Mouse (Mus musculus) left cerebral cortex, adult 8-10 months (tissue): ENCODE results near the gene Cd2ap. TPM values are rescaled to one million over a fixed set of nuclear protein-coding genes. Genes with fewer than 3 reads are reported as not detected.

ENCODE experiments used
- DNase-seq, 2 experiments: peaks; one replicate each; pipeline ENCODE4 v3.0.0; 2022; ENCODE audit warnings: low spot score in 2 of 2
- total RNA-seq, 4 experiments: library from RNA; stranded (reverse); gene quantifications; 2 replicates each; pipeline ENCODE4 v1.2.4; 2022

The Cd2ap gene
- total RNA-seq, 4 experiments from 2014 or later, result 22.4 to 25.2 (median 22.9) TPM

DNA sequence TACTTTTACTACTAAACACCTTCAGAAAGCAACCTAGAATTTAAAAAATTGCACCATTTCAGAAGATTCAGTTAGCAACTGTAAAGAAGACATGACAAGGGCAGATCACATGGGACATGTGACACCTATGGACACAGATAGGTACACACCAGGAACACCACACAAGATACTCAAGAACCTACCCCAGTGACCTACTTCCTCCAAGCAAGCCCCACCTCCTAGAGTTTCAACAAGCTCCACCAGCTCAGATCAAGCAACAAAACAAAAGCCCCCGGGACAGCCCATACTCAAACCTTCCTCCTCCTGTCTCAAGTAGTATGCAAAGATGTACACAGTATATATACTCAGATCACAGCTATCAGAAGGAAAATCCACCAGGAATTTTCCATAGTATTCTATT is 16.1 kb downstream of the Cd2ap start:
- DNase-seq, result no peak

DNA sequence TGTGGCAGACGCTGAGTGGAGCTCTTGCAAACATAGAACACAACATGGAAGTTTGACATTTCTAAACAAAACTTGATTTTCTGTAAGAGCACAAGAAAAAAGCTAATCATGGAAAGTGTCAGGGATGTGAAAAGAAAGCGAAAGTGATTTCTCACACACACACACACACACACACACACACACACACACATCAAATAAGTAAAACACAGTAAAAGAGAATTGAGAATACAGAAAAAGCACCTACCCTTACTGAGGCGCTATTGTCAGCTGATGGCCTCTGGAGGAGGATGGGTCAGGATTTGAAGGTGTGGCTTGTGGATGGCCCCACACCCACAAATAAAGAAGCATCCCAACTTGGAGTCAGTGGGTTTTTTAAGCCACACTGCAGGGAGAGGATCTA is 19.0 kb downstream of the Cd2ap start:
- no peak for DNase-seq

DNA sequence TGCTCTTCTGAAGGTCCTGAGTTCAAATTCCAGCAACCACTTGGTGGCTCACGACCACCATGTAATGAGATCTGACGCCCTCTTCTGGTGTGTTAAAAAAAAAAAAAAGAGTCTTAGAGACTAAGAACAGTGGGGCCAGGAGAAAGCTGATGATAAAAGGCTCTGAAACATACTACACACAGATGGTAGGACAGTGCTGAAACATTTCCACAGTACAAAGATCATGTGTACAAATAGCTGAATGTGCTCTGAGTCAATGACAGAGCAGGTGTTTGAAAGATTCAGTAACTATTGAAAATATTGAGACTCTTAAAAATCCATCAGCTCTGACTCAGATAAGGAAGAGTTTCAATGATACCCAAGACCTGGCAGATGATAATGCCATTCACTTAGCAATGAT is 29.4 kb downstream of the Cd2ap start:
- DNase-seq, result no peak

DNA sequence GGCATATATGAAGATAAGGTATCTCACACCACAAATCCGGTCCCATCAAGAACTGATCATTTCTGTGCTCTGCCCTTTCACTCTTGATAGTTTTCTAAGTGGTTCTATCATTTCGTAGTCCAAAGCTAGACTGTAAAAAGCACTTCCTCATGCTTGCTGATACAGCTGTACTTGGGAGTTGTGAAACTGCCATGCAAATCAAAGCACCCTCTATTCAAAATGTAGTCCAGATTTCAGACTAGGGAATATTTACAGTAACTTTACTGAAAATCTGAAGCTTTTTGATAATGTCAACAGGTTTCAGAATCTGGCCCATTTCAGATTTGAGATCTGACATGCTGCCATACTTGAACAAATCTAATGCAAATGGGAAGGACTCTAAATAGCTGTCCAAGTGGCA is 39.3 kb downstream of the Cd2ap start:
- no peak for DNase-seq

DNA sequence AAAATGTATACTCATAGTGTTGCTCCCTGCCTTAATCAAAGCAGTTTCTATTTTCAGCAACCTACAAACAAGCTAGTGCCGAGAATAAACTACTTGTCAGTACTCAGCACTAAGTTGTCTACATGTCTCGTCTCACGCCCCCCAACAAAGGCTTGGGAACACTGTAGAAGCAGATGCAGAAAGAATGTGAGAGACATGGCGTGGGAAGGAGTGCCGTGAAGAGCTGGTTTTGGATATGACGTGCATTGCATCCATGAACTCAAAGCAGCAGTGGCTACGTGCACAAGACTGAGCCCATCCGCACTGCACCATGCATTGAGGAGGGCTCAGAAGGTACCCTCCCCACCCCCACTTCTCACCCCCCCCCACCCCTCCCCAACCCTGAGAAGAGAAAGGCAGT is 53.7 kb downstream of the Cd2ap start:
- DNase-seq, result peak in 1 of 2 experiments; percentile 50

DNA sequence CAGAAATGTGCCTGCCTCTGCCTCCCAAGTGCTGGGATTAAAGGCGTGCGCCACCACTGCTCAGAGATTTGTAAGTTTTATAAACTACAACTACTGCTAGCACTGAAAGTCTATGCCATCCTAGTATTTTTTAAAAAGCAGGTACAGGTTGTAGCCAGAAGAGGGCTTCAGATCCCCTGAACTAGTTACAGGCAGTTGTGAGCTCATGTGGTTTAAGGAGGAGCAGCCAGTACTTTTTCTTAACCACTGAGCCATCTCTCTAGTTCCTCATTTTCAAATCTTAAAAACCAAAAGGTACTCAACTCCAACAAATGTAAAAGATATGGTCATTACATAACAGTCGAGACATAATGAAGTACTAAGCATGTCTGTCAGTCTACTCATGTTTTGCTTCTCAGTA is 61.1 kb downstream of the Cd2ap start:
- no peak for DNase-seq

DNA sequence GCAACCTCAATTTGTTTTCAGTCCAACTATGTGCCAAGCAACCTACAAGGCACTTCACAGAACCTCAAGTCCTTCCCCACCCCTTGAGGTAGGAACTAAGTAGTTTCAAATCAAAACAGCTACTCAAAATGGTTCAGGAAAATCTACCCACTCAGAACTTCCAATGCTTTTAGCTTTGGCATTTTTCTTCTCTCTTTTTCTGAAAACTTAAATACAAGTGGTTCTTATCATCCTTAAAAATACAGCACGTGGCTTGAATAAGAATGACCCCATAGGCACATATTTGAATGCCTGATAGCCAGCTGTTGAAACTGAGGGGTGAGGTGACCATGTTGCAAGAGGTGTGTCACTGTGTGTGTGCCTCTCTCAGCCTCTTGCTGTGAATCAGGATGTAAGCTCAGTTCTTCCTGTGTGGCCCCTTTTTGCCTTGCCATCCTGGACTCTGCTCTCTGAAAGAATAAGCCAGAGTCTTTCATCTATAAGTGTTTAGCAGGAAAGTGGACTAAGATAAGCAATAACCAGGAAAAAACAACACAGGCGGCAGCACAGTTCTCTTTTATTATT is 84.0 kb downstream of the Cd2ap start:
- no peak for DNase-seq

DNA sequence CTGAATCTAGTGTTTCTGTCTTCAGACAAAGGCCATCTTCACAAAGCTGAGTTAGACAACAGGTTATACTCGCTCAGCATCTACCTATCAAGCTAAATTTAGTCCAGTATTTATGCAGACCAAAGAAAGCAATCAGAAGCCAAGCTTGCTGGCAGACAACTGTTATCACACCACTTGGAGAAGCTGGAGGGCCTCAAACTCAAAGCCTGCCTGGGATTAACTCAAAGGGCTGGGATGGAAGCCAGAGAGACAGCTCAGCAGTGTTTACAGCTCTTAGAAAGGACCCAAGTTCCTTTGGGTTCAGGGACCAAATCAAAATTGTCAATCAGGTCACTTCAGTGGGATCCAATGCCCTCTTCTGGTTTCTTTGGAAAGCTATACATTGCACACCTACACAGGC is 85.7 kb downstream of the Cd2ap start:
- no peak for DNase-seq

DNA sequence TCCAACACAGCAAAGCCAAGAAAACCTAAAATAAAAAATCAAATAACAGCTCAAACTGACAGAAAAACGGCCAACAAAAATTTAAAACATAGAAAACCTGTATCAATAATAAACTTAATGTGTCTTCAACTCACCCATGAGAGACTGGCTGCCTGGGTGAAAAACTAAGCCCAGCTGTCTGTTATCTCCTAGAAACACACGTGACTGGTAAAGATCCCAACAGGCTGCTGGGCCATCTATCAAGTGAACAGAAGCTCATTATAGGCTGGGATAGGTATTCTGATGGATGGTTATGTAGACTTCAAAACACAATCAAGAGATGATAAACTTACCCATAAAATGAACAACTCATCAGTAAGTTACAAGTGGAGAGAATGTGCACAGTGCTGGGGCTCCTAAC is 86.7 kb downstream of the Cd2ap start:
- no peak for DNase-seq

DNA sequence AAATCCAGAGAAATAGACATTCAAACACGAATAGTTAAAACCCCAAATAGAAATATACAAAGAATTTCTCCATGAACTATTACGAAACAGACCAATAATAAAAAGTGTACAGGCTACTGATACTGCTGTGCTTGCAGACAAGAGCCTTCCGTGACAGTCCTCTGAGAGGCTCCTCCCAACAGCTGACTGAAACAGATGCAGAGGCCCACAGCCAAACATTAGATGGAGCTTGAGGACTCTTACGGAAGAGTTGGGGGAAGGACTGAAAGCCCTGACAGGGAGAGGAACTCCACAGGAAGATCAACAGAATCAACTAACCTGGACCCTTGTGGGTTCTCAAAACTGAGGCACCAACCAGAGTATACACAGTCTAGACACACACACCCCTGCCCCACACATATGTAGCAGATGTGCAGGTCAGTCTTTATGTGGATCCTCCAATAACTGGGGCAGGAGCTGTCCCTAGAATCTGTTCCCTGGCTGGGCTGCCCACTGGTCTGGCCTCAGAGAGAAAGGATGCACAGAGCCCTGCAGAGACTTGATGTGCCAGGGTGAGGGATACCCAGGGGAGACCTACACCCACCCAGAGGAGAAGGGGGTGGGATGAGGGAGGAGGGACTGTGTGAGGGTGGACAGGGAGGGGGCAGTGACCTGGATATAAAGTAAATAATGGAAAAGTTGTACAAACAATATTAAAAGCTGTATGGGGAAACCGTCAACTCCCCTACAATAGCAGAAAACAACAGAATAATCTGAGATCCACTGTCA is 87.6 kb downstream of the Cd2ap start:
- DNase-seq, result no peak

DNA sequence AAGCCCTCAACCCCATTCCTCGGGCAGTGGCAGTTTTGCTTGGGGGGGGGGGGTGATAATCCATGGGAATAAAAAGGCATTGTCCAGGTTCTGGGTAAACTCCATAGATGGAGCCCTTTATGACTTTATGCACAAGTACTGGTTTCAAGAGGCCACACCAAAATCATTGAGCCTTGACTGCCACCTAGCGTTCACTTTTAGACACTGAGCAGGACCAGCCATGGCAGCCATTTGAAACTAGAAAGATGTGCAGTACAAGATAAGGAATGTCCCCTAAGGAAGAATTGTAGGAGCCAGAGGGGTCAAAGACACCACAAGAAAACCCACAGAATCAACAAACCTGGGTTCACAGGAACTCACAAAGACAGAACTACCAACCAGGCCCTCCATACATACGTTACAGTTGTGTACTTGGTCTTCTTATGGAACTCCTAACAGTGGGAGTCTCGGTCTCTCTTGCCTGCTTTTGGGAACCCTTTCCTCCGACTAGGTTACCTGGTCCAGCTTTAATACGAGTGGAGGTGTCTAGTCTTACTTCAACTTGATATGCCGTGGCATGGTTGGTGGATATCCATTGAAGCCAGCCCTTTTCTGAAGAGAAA is 94.2 kb downstream of the Cd2ap start:
- DNase-seq, result peak; percentile 34 to 59

DNA sequence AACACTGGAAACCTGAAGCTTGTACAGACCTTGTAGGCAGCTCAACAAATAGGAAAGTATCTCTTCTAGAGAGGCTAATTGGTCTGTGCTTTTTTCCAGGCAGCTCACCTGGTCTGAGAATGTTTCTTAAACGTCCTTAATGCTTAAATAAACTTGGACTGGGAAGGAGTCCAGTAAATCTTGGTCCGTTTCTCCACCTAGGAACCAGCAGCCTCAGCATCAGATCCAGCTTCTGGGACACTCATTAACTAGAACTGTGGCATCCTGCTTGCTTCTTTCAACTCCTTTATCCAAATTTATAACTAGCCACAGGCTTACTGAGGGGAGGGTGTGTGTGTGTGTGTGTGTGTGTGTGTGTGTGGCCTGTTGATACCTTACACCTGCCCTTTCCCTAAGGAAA is 122.7 kb downstream of the Cd2ap start:
- DNase-seq, result no peak

DNA sequence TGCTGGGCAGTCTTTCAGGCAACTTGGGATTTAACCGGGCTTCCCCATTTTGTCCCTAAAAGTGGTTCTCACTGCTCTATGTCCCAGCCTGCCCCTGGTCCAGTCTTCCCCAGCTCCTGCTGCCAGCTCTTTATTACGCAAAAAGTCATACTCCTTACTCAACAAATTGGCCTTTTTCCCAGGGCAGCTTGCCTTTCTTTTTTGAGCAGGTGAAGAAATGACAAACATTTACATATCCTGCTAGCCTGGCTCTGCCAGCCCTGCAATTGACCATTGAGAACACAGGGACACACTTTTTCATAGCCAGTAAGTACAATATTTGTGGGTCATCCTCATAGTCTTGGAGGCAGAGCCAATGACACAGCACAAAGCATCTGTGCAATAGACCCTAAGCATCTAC is 124.3 kb downstream of the Cd2ap start:
- DNase-seq, result no peak

DNA sequence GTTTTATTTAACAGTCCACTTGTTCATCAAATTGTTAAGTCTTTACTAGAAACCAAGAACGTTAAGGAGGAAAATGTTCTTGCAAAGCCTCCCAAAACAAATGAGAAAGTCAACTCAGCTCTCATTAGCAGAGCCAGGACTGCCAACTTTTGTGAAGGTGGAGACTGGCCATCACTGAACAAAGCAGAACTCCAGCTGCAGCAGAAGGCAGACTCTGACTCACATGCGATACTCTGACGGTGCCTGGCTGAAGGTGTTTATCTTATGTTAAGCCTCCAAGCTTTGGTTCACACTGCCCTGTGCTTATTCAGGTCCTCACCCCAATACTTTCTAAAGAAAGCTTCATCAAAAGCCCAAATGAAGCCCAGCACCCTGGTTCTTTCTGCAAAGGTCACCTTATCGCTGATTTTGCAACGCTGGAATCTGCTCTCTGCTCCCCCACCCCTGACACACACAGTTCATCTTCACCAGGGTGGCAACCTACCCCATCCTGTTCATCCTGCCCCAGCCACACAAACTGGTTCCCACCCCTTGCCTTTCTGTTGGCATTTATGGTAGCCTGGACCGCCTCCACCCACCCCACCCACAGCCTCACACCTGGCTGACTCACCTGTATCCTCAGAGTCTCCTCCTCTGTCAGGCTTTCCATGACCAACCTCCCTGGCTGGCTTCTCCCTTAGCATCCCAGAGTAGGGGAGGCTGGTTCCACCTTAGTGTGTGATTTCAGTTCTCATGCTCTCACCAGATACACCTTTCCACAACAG is 130.6 kb downstream of the Cd2ap start:
- DNase-seq, result no peak

Other genes starting within 250 kb of the Cd2ap start
- 1 to 10 TPM; 1.1 to 3.0 (median 2.2) TPM for gene Adgrf4, start 184.4 kb downstream of the Cd2ap start, total RNA-seq
- gene Adgrf2, start 134.5 kb downstream of the Cd2ap start, total RNA-seq, result 1 to 10 TPM in 2 of 4 experiments, under 1 TPM in 2; 0.37 to 1.5 (median 0.85) TPM
- 10 to 100 TPM; 67.6 to 78.7 (median 76.5) TPM for gene Tnfrsf21, start 139.9 kb upstream of the Cd2ap start, total RNA-seq